Mouse (Mus musculus): Measurements from ENCODE around the gene Sept1. TPM values are rescaled to one million over a fixed set of nuclear protein-coding genes. Genes with fewer than 3 reads are reported as not detected.
"Not testable (repeated sequence)": the region's sequence is repeated elsewhere in the genome, so short reads cannot be mapped to it uniquely, and the experiment has no call there.

The Sept1 gene
- total RNA-seq, 1 experiment, result 85.8 TPM

- in situ Hi-C loops (cut with MboI; ENCODE audit: low sequenced_read_pairs in 2 of 2, unreplicated experiment in 2 of 2), result no loop called here
- TF ChIP-seq HCFC1 (IDR thresholded peaks at IDR 0.05; ENCODE audit: borderline replicate concordance, insufficient read depth, low read length) (no peak), MAFK (IDR thresholded peaks at IDR 0.05; ENCODE audit: insufficient read depth, low read depth, low read length) (no peak), ZNF384 (IDR thresholded peaks at IDR 0.05; ENCODE audit: low read depth, low read length) (no peak), CHD2 (IDR thresholded peaks at IDR 0.05; ENCODE audit: low read depth, low read length) (no peak), ZC3H11A (IDR thresholded peaks at IDR 0.05; ENCODE audit: borderline replicate concordance, low read depth, low read length) (no peak)
- Histone ChIP-seq H3K4me3 (ENCODE audit: insufficient read depth in 1 of 2, low read depth in 1 of 2, low read length in 2 of 2, poor library complexity in 1 of 2, severe bottlenecking in 1 of 2) (no peak overlapping the region), H3K4me1 (ENCODE audit: control insufficient read depth in 2 of 2, insufficient read depth in 2 of 2, low read length in 2 of 2, poor library complexity in 1 of 2) (peaks cover 2 to 7% of the 10 kb centered on the region in 2 experiments; a peak in 2 of 4 replicates), H3K27ac (ENCODE audit: insufficient read depth, low read depth, low read length, poor library complexity, severe bottlenecking) (no peak overlapping the region), H3K36me3 (ENCODE audit: control insufficient read depth, insufficient read depth, low read length, poor library complexity, severe bottlenecking) (no peaks in the 10 kb centered on the region), H3K9me3 (ENCODE audit: control insufficient read depth, insufficient read depth, low read depth, low read length) (no peaks in the 10 kb centered on the region), H3K9ac (ENCODE audit: insufficient read depth, low read depth, low read length, poor library complexity, severe bottlenecking) (no peak overlapping the region)
- peak; percentile 60 for DNase-seq (ENCODE audit: low read depth, low spot score)
Measured at GRCm38 (mm10) chr7:127185601-127186000, 47.3 kb downstream of the Sept1 start.

GRCm38 (mm10) chr7:127184720-127185119 lies 48.2 kb downstream of the Sept1 start:
- H3K36me3 ChIP-seq (ENCODE audit: control insufficient read depth, insufficient read depth, low read length, poor library complexity, severe bottlenecking), result no peaks in the 10 kb centered on the region
- H3K4me1 ChIP-seq (ENCODE audit: control insufficient read depth in 2 of 2, insufficient read depth in 2 of 2, low read length in 2 of 2, poor library complexity in 1 of 2), result peaks cover 2 to 7% of the 10 kb centered on the region in 2 experiments; a peak in 2 of 4 replicates
- H3K9ac ChIP-seq (ENCODE audit: insufficient read depth, low read depth, low read length, poor library complexity, severe bottlenecking), result no peak overlapping the region
- in situ Hi-C loops (cut with MboI; ENCODE audit: low sequenced_read_pairs in 2 of 2, unreplicated experiment in 2 of 2), result no loop called here
- no peak for DNase-seq (ENCODE audit: low read depth, low spot score)
- H3K4me3 ChIP-seq (ENCODE audit: insufficient read depth in 1 of 2, low read depth in 1 of 2, low read length in 2 of 2, poor library complexity in 1 of 2, severe bottlenecking in 1 of 2), result no peak overlapping the region
- TF ChIP-seq ZC3H11A (IDR thresholded peaks at IDR 0.05; ENCODE audit: borderline replicate concordance, low read depth, low read length) (no peak), HCFC1 (IDR thresholded peaks at IDR 0.05; ENCODE audit: borderline replicate concordance, insufficient read depth, low read length) (no peak), MAFK (IDR thresholded peaks at IDR 0.05; ENCODE audit: insufficient read depth, low read depth, low read length) (no peak), ZNF384 (IDR thresholded peaks at IDR 0.05; ENCODE audit: low read depth, low read length) (no peak), CHD2 (IDR thresholded peaks at IDR 0.05; ENCODE audit: low read depth, low read length) (no peak)
- no peak overlapping the region for H3K27ac ChIP-seq (ENCODE audit: insufficient read depth, low read depth, low read length, poor library complexity, severe bottlenecking)
- no peaks in the 10 kb centered on the region for H3K9me3 ChIP-seq (ENCODE audit: control insufficient read depth, insufficient read depth, low read depth, low read length)

GRCm38 (mm10) chr7:127183828-127184227 lies 49.1 kb downstream of the Sept1 start:
- Histone ChIP-seq H3K27ac (ENCODE audit: insufficient read depth, low read depth, low read length, poor library complexity, severe bottlenecking) (no peak overlapping the region), H3K36me3 (ENCODE audit: control insufficient read depth, insufficient read depth, low read length, poor library complexity, severe bottlenecking) (no peaks in the 10 kb centered on the region), H3K9me3 (ENCODE audit: control insufficient read depth, insufficient read depth, low read depth, low read length) (no peaks in the 10 kb centered on the region), H3K4me1 (ENCODE audit: control insufficient read depth in 2 of 2, insufficient read depth in 2 of 2, low read length in 2 of 2, poor library complexity in 1 of 2) (peaks cover 2 to 5% of the 10 kb centered on the region in 2 experiments; a peak in 2 of 4 replicates), H3K9ac (ENCODE audit: insufficient read depth, low read depth, low read length, poor library complexity, severe bottlenecking) (no peak overlapping the region), H3K4me3 (ENCODE audit: insufficient read depth in 1 of 2, low read depth in 1 of 2, low read length in 2 of 2, poor library complexity in 1 of 2, severe bottlenecking in 1 of 2) (no peak overlapping the region)
- in situ Hi-C loops (cut with MboI; ENCODE audit: low sequenced_read_pairs in 2 of 2, unreplicated experiment in 2 of 2), result no loop called here
- TF ChIP-seq MAFK (IDR thresholded peaks at IDR 0.05; ENCODE audit: insufficient read depth, low read depth, low read length), result no peak
- no peak for TF ChIP-seq CHD2 (IDR thresholded peaks at IDR 0.05; ENCODE audit: low read depth, low read length)
- TF ChIP-seq HCFC1 (IDR thresholded peaks at IDR 0.05; ENCODE audit: borderline replicate concordance, insufficient read depth, low read length), result no peak
- TF ChIP-seq ZC3H11A (IDR thresholded peaks at IDR 0.05; ENCODE audit: borderline replicate concordance, low read depth, low read length), result no peak
- TF ChIP-seq ZNF384 (IDR thresholded peaks at IDR 0.05; ENCODE audit: low read depth, low read length), result no peak
- no peak for DNase-seq (ENCODE audit: low read depth, low spot score)

GRCm38 (mm10) chr7:127183345-127183744 lies 49.6 kb downstream of the Sept1 start:
- H3K36me3 ChIP-seq (ENCODE audit: control insufficient read depth, insufficient read depth, low read length, poor library complexity, severe bottlenecking), result no peaks in the 10 kb centered on the region
- in situ Hi-C loops (cut with MboI; ENCODE audit: low sequenced_read_pairs in 2 of 2, unreplicated experiment in 2 of 2), result no loop called here
- peaks cover 0 to 3% of the 10 kb centered on the region in 2 experiments; a peak in 1 of 4 replicates for H3K4me1 ChIP-seq (ENCODE audit: control insufficient read depth in 2 of 2, insufficient read depth in 2 of 2, low read length in 2 of 2, poor library complexity in 1 of 2)
- H3K27ac ChIP-seq (ENCODE audit: insufficient read depth, low read depth, low read length, poor library complexity, severe bottlenecking), result no peak overlapping the region
- H3K4me3 ChIP-seq (ENCODE audit: insufficient read depth in 1 of 2, low read depth in 1 of 2, low read length in 2 of 2, poor library complexity in 1 of 2, severe bottlenecking in 1 of 2), result no peak overlapping the region
- no peak for TF ChIP-seq ZNF384 (IDR thresholded peaks at IDR 0.05; ENCODE audit: low read depth, low read length)
- TF ChIP-seq ZC3H11A (IDR thresholded peaks at IDR 0.05; ENCODE audit: borderline replicate concordance, low read depth, low read length), result no peak
- no peak for TF ChIP-seq CHD2 (IDR thresholded peaks at IDR 0.05; ENCODE audit: low read depth, low read length)
- no peak for TF ChIP-seq MAFK (IDR thresholded peaks at IDR 0.05; ENCODE audit: insufficient read depth, low read depth, low read length)
- TF ChIP-seq HCFC1 (IDR thresholded peaks at IDR 0.05; ENCODE audit: borderline replicate concordance, insufficient read depth, low read length), result no peak
- no peak for DNase-seq (ENCODE audit: low read depth, low spot score)
- no peak overlapping the region for H3K9ac ChIP-seq (ENCODE audit: insufficient read depth, low read depth, low read length, poor library complexity, severe bottlenecking)
- H3K9me3 ChIP-seq (ENCODE audit: control insufficient read depth, insufficient read depth, low read depth, low read length), result no peaks in the 10 kb centered on the region

- DNase-seq (ENCODE audit: low read depth, low spot score); in situ Hi-C loops (cut with MboI; ENCODE audit: low sequenced_read_pairs in 2 of 2, unreplicated experiment in 2 of 2); H3K27ac ChIP-seq (ENCODE audit: insufficient read depth, low read depth, low read length, poor library complexity, severe bottlenecking); H3K9ac ChIP-seq (ENCODE audit: insufficient read depth, low read depth, low read length, poor library complexity, severe bottlenecking); H3K36me3 ChIP-seq (ENCODE audit: control insufficient read depth, insufficient read depth, low read length, poor library complexity, severe bottlenecking); H3K4me3 ChIP-seq (ENCODE audit: insufficient read depth in 1 of 2, low read depth in 1 of 2, low read length in 2 of 2, poor library complexity in 1 of 2, severe bottlenecking in 1 of 2); H3K4me1 ChIP-seq (ENCODE audit: control insufficient read depth in 2 of 2, insufficient read depth in 2 of 2, low read length in 2 of 2, poor library complexity in 1 of 2); H3K9me3 ChIP-seq (ENCODE audit: control insufficient read depth, insufficient read depth, low read depth, low read length): not testable (repeated sequence)
Measured at GRCm38 (mm10) chr7:127181724-127182123, 51.2 kb downstream of the Sept1 start.
